Comparison of ENCODE assay signal across 7 mouse cellular contexts in the genomic region with DNA sequence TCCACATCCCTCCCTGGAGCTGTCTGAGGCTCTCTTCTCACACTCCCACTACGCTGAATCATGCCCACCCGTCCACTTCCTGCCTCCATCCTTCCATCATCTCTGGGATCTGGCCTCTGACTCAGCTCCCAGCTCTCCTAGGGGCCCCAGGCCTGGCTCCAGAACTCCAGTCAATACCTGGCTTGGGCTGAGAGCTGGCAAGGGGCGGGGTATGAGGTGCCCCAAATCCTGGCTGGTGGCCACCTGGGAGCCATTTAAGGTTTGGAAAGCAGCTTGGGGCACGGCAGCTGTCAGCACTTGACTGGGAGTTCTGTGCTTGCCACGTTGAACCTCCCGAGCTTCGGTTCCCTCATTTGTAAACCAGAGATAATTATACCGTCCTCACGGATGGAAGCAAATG. TPM values are rescaled to one million over a fixed set of nuclear protein-coding genes. Genes with fewer than 3 reads are reported as not detected.
A peak's percentile ranks its signal among the peaks of the same experiment; 100 is the strongest.
DNase-seq lines count a peak whose midpoint lies in the region.

No protein-coding gene starts in this region.

- DNase-seq in adipocyte (ENCODE audit: low spot score): peak; percentile 43
- DNase-seq in cerebellum, adult 9-10 months: peak; percentile 95
- peak; percentile 98 for DNase-seq in heart, adult 11 months
- peak; percentile 65 to 69 for DNase-seq in layer of hippocampus, postnatal 14 days (ENCODE audit: low spot score in 2 of 2)
- DNase-seq in ovary, postnatal 36 days (ENCODE audit: low spot score): no peak
- no peak for DNase-seq in ovary, adult 18-20 months (ENCODE audit: low spot score)
- no peak for DNase-seq in B cell, adult 2 months

RNA-seq across cellular contexts. Expression of a gene that starts 18.0 kb away (rescaled TPM):
- 100 to 1,000 TPM; 184 TPM for total RNA-seq in layer of hippocampus, postnatal 14 days (2021)

RNA-seq across cellular contexts. Expression of a gene that starts 33.0 kb away (rescaled TPM):
- total RNA-seq in layer of hippocampus, postnatal 14 days (2021): 1 to 10 TPM; 1.6 to 1.8 TPM

RNA-seq across cellular contexts. Expression of a gene that starts 42.6 kb away (rescaled TPM):
- total RNA-seq in layer of hippocampus, postnatal 14 days (2021): 10 to 100 TPM; 56.0 to 62.2 TPM

RNA-seq across cellular contexts. Expression of a gene that starts 57.1 kb away (rescaled TPM):
- total RNA-seq in layer of hippocampus, postnatal 14 days (2021): 10 to 100 TPM; 14.3 to 14.7 TPM

Comparison
In these comparisons a context has a peak if more than half of its experiments do, and no peak if none do; other contexts are left out.
1. DNase-seq: peak in adipocyte (single experiment), cerebellum, adult 9-10 months (single experiment), heart, adult 11 months (single experiment) and layer of hippocampus, postnatal 14 days (2 of 2); none in ovary, postnatal 36 days (single experiment), ovary, adult 18-20 months (single experiment) and B cell, adult 2 months (0 of 2).